Mouse (Mus musculus) layer of hippocampus, postnatal 14 days (tissue): ENCODE results near the gene Dph6. TPM values are rescaled to one million over a fixed set of nuclear protein-coding genes. Genes with fewer than 3 reads are reported as not detected.
"Not testable (repeated sequence)": the region's sequence is repeated elsewhere in the genome, so short reads cannot be mapped to it uniquely, and the experiment has no call there.

Source experiments
- DNase-seq, 2 experiments: peaks; one replicate each; pipeline ENCODE4 v3.0.0; 2021 to 2022; ENCODE audit warnings: low spot score in 2 of 2, mixed read lengths in 1 of 2
- long read RNA-seq, 2 experiments: library from polyadenylated mRNA; stranded (forward); transcript quantifications; one replicate each; pipeline ENCODE4 v2.0.0; 2021
- total RNA-seq, 2 experiments: library from RNA; stranded (reverse); gene quantifications; 2 replicates each; pipeline ENCODE4 v1.2.3; 2021

Dph6 gene
- total RNA-seq: 10 to 100 TPM; 16.2 to 16.6 TPM
- long read RNA-seq, experiment 1, transcript Dph6-203 (9 exons, 2,734 nt): major isoform, 9 of 14 reads
- long read RNA-seq, experiment 1, partial matches to known transcripts: 0 of 14 reads
- long read RNA-seq, experiment 1, other reads (novel, unspliced or antisense): 2 of 14 reads
- long read RNA-seq, experiment 2, transcript Dph6-203 (9 exons, 2,734 nt): major isoform, 13 of 20 reads
- long read RNA-seq, experiment 2, partial matches to known transcripts: 0 of 20 reads
- long read RNA-seq, experiment 2, other reads (novel, unspliced or antisense): 5 of 20 reads

DNA sequence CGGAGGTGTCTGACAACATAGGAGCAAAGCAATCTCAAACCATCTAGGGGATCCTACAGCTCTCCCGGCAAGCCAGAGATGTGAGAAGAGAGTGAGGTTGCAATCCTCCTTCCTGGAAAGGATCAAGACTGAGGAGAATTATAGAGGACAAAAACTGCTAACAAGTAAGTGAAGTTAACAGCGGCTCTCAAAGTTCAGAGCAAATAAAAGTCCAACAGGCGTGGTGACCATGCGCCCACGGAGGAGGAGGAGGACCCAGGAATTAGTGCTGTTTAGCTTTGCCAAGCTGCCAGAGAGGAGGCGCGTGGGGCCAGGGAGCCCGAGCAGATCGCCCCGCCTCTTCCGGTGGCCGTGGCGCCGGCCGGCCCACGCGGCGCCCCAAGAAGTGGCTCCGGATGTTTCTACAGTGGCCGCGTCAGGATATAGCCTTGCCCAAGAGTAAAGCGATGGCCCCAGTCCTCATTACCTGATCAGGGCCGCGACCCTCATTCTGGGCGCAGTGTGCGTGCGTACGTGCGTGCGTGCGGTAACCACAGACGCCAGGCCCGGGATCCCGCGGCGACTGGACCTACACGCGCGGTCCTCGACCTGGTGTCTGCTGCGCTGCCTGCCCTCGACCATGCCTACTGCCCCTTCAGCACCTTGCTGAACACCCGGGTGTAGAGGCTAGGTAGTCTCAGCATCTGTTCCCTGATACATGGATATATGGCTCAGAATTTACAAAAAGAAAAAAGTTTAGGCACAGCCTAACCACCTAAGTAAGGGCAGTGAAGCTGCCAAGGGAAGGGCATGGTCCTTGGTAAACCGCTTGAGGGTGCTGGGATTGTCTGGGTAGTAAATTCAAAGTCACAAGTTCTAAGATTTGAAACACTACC lies at the start of gene Dph6:
TSS of gene Dph6 (minus strand) at position 600 of the 875 bp plus-strand sequence.
- DNase-seq: peak; percentile 82 to 93

- no peak for DNase-seq
These were observed 46.4 kb upstream of the Dph6 start for GRCm38 (mm10) chr2:114700966-114701685.

GRCm38 (mm10) chr2:114691607-114692006 lies 36.8 kb upstream of the Dph6 start:
- DNase-seq: no peak

DNA sequence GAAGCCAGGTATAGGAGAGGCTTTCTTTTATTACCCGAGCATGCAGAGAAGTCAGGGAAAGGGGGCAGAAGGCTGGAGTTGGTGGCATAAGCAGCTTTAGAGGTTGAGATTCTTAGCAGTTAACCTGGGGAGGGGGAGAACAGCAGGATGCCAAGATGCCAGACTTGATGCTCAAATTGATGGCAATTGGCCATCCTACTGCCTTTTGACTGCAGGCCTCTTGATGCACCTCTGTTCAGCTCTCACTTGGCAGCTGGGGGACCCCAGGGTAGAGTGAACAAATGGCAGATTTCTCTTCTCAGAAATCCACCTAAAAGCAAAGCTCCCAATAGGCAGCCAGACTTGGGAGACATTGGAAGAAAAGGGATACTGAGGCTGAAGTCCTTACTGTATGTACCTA lies 32.7 kb upstream of the Dph6 start:
- DNase-seq: peak in 1 of 2 experiments; percentile 15

- DNase-seq: peak; percentile 39 to 90
These were observed 32.3 kb upstream of the Dph6 start for GRCm38 (mm10) chr2:114687081-114687480.

GRCm38 (mm10) chr2:114673831-114674230 lies 19.1 kb upstream of the Dph6 start:
- no peak for DNase-seq

- no peak for DNase-seq
These were observed 16.2 kb upstream of the Dph6 start for GRCm38 (mm10) chr2:114670983-114671382.

DNA sequence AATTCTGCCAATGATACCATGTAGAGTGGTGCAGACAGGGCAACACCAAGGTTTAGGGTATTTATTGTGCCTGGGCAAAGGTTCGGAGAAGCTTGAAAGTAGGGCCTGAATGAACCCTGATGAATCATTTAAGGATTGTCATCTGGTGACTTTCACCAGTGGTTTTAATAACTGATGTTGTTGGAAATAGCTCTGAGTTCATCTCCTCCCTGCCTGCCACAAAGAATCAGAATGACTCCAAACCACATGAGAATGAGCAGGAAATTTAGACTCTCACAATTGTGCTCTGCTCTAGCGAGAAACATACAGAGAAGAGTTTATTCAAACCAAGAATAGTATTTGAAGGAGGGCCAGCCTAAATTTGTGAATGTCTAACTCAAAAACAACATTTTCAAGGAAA lies 4.2 kb upstream of the Dph6 start:
- no peak for DNase-seq

- no peak for DNase-seq
These were observed 8.5 kb downstream of the Dph6 start for GRCm38 (mm10) chr2:114646240-114646639.

- no peak for DNase-seq
These were observed 10.9 kb downstream of the Dph6 start for GRCm38 (mm10) chr2:114643832-114644231.

GRCm38 (mm10) chr2:114624683-114625082 lies 30.1 kb downstream of the Dph6 start:
- DNase-seq: no peak

DNA sequence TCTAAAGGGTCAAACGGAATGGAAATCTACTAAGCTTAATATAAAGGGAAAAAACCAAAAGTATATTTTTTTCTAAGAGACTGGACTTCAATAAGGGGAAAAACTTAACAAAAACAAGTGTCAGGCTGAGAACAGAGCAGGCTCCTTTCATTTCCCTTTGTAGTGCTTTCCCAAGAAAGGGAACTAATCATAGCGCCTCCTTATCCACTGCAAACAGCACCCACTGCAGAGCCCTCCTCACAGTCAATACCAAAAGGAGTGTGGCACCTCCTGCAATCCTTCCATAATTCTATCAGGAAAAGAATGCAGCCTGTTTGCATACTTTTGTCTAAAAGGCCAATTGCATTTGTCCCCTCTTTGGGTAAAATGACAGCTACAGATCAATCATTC lies 32.2 kb downstream of the Dph6 start:
- no peak for DNase-seq

DNA sequence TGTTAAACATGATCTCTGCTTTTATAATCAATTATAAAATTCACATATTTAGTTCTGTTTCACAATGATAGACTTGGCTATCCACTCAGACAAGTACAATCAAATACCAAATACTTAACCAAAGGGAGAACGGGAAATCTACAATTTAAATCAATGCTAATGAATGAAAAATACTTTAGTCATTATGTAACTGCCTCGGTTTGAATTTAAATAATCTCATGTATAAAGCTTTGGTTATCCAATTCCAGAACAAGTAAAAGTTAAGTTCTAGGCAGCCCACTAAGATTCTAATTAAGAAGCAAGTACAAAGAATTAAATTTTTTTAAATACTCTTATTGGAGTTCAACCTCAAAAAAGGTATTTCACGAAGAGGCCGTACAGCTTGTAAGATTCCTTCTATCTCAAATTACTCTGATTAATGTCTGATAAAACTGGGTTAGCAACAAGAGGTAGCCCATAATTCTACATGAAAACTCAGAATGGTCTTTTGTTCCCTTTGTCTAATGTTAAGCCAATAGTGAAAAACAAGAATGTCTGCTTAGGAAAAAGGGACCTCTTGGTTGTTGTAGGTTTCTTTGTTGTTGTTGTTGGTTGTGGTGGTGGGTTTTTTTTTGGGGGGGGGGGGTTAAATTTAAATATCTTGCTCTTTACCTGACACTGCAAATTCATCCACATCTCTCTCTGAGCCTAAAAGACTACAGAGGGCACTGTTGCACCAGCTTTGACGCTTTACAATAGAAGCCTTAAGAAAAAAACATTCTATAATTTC lies 32.8 kb downstream of the Dph6 start:
- peak in 1 of 2 experiments; percentile 42 for DNase-seq

GRCm38 (mm10) chr2:114611576-114611975 lies 43.2 kb downstream of the Dph6 start:
- no peak for DNase-seq

GRCm38 (mm10) chr2:114610110-114610509 lies 44.7 kb downstream of the Dph6 start:
- DNase-seq: no peak

DNA sequence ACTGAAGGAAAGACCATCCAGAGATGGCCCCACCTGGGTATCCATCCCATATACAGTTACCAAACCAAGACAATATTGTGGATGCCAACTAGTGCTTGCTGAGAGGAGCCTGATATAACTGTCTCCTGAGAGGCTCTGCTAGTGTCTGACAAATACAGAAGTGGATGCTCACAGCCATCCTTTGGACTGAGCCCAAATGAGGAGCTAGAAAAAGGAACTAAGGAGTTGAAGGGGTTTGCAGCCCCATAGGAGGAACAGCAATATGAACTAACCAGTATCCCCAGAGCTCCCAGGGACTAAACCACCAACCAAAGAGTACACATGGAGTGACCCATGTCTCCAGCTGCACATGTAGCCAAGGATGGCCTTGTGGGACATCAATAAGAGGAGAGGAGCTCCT lies 49.6 kb downstream of the Dph6 start:
- DNase-seq: not testable (repeated sequence)

- DNase-seq: no peak
These were observed 53.6 kb downstream of the Dph6 start for GRCm38 (mm10) chr2:114601174-114601573.

- no peak for DNase-seq
These were observed 55.0 kb downstream of the Dph6 start for GRCm38 (mm10) chr2:114599793-114600192.

DNA sequence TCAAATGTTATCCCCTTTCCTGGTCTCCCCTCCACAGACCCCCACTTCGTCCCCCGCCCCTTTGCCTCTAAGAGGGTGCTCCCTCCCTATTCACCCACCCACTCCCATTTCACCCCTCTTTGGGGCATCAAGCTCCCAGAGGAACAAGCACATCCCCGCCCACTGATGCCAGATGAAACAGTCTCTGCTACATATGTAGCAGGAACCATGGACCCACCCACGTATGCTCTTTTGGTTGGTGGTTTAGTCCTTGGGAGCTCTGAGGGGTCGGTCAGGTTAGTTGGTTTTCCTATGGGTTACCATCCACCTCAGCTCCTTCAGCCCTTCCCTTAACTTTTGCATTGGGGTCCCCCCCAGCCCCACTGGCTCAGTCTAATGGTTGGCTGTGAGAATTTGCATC lies 61.4 kb downstream of the Dph6 start:
- DNase-seq: no peak

DNA sequence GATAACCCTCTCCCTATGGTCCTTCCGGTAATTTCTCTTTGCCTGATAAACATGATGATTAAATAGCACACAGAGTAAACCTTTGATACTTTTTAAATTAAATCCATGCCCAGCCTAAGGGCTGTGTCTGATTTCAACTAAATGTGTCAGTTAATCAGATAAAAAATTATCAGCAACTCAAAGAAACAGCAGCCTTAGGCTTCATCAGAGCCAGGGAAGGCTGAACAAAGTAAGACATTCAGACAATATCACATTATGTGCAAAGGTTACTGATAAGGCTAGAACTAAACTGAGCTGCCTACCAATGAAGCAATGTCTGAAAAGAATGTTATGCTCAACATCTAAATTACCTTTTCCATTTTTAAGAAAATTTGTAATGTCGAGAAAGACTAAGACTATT lies 74.0 kb downstream of the Dph6 start:
- DNase-seq: no peak
